Mouse (Mus musculus) urinary bladder, postnatal 36 days (tissue): ENCODE measurements around the gene Pfkl.
"Not testable (repeated sequence)": the region's sequence is repeated elsewhere in the genome, so short reads cannot be mapped to it uniquely, and the experiment has no call there.

Source experiments
- DNase-seq, 2 experiments: peaks; one replicate each; pipeline ENCODE4 v3.0.0; 2022; ENCODE audit warnings: low spot score in 2 of 2, mixed read lengths in 1 of 2

Gene Pfkl

GRCm38 (mm10) chr10:78012661-78013495 is 3.0 kb upstream of the Pfkl start:
- DNase-seq: peak in 1 of 2 experiments; percentile 29

GRCm38 (mm10) chr10:78011116-78011515 is 1.2 kb upstream of the Pfkl start:
- DNase-seq: not testable (repeated sequence)

- DNase-seq: no peak
Measured at GRCm38 (mm10) chr10:78010335-78010734, 452 bp upstream of the Pfkl start.

GRCm38 (mm10) chr10:78009184-78009944 is 519 bp downstream of the Pfkl start:
- peak; percentile 91 to 97 for DNase-seq

- DNase-seq: no peak
Measured at GRCm38 (mm10) chr10:78008169-78008568, 1.7 kb downstream of the Pfkl start.

GRCm38 (mm10) chr10:78007203-78007602 is 2.7 kb downstream of the Pfkl start:
- DNase-seq: no peak

GRCm38 (mm10) chr10:78005791-78006438 is 4.0 kb downstream of the Pfkl start:
- no peak for DNase-seq

- DNase-seq: no peak
Measured at GRCm38 (mm10) chr10:78004479-78005100, 5.3 kb downstream of the Pfkl start.

GRCm38 (mm10) chr10:78002316-78002715 is 7.6 kb downstream of the Pfkl start:
- DNase-seq: no peak

- DNase-seq: no peak
Measured at GRCm38 (mm10) chr10:78001796-78002195, 8.1 kb downstream of the Pfkl start.

- no peak for DNase-seq
Measured at GRCm38 (mm10) chr10:78000200-78000599, 9.7 kb downstream of the Pfkl start.

GRCm38 (mm10) chr10:77995639-77996038 is 14.2 kb downstream of the Pfkl start:
- DNase-seq: no peak

- no peak for DNase-seq
Measured at GRCm38 (mm10) chr10:77985775-77986174, 24.1 kb downstream of the Pfkl start.

GRCm38 (mm10) chr10:77984660-77985059 is 25.2 kb downstream of the Pfkl start:
- peak; percentile 60 to 63 for DNase-seq

GRCm38 (mm10) chr10:77978351-77979350 is 31.2 kb downstream of the Pfkl start, which contains the start of gene 1810043G02Rik:
1810043G02Rik (plus strand) TSS chr10:77978524.
- DNase-seq: peak; percentile 99

- no peak for DNase-seq
Measured at GRCm38 (mm10) chr10:77976458-77977150, 33.3 kb downstream of the Pfkl start.

- DNase-seq: no peak
Measured at GRCm38 (mm10) chr10:77975653-77976052, 34.2 kb downstream of the Pfkl start.

GRCm38 (mm10) chr10:77974811-77975210 is 35.1 kb downstream of the Pfkl start:
- no peak for DNase-seq

GRCm38 (mm10) chr10:77974323-77974722 is 35.6 kb downstream of the Pfkl start:
- DNase-seq: peak in 1 of 2 experiments; percentile 31
